25 mouse cellular contexts compared by ENCODE assay signal in the genomic region with DNA sequence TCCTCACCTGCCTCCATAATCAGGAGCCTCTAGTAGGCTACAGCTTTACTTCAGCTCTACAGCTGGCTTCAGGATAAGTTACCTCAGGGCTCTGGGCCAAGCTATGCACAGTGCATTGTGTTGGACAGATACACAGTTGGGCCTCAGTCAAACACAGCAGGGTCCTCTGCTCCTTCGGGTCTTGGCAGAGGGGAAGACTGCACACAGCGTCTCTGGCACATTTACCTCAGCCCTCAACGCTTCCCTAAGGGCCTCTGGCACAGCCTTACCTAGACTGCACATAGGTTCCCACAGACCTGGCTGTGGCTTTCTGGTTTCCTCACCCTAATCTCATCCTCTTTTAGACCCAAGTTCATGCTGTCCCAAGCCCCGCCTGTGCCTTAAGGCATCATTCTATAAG.
"Had no signal": no experiment of that assay in that cellular context is flagged by ENCODE, and none has a peak within 500 bp of the region (broad histone marks: within the 10 kb centered on the region; RNA-seq: fewer than 3 reads in every experiment).

No protein-coding gene starts in this region.

- H3K27ac ChIP-seq: kidney, embryonic 15.5 days; layer of hippocampus, adult 2 months; limb, embryonic 10.5 days; limb, embryonic 13.5 days; liver, embryonic 12.5 days; liver, embryonic 15.5 days; lung, embryonic 15.5 days; neural tube, embryonic 12.5 days; neural tube, embryonic 15.5 days; stomach, postnatal 0 days had no signal

- H3K4me3 ChIP-seq: kidney, embryonic 15.5 days; layer of hippocampus, adult 2 months; limb, embryonic 10.5 days; limb, embryonic 13.5 days; liver, embryonic 12.5 days; liver, embryonic 15.5 days; lung, embryonic 15.5 days; megakaryocyte, embryonic 14.5 days; neural tube, embryonic 12.5 days; neural tube, embryonic 15.5 days had no signal

- ATAC-seq: liver, embryonic 12.5 days had no signal

- H3K9me3 ChIP-seq: kidney, embryonic 15.5 days; limb, embryonic 10.5 days; liver, embryonic 12.5 days; liver, embryonic 15.5 days; lung, embryonic 15.5 days; neural tube, embryonic 12.5 days had no signal

- H3K27me3 ChIP-seq: kidney, embryonic 15.5 days; limb, embryonic 13.5 days; liver, embryonic 12.5 days; liver, embryonic 15.5 days; lung, embryonic 15.5 days; neural tube, embryonic 12.5 days; neural tube, embryonic 15.5 days had no signal

- H3K4me2 ChIP-seq: kidney, embryonic 15.5 days; limb, embryonic 13.5 days; liver, embryonic 12.5 days; liver, embryonic 15.5 days; lung, embryonic 15.5 days; midbrain, embryonic 11.5 days; neural tube, embryonic 12.5 days; neural tube, embryonic 15.5 days had no signal

- H3K36me3 ChIP-seq: kidney, embryonic 15.5 days; limb, embryonic 10.5 days; limb, embryonic 13.5 days; liver, embryonic 12.5 days; liver, embryonic 15.5 days; lung, embryonic 15.5 days; neural tube, embryonic 12.5 days; neural tube, embryonic 15.5 days had no signal

- DNase-seq: kidney, postnatal 10 days; layer of hippocampus, adult 9-11 months; liver; lung, adult 18-20 months; lung, postnatal 10 days; lung, postnatal 36 days; midbrain, embryonic 14.5 days; right cerebral cortex, adult 18-20 months; right cerebral cortex, postnatal 14 days; right cerebral cortex, postnatal 4 days; thymus, adult 2 months; thymus, postnatal 14 days; thymus, postnatal 4 days had no signal

- H3K9ac ChIP-seq: kidney, embryonic 15.5 days; limb, embryonic 13.5 days; liver, embryonic 12.5 days; liver, embryonic 15.5 days; lung, embryonic 15.5 days; neural tube, embryonic 12.5 days; neural tube, embryonic 15.5 days had no signal
